Mouse (Mus musculus) frontal cortex, postnatal 25 days (tissue): Measurements from ENCODE around the gene Pkp4.
A peak's percentile ranks its signal among the peaks of the same experiment; 100 is the strongest.

ENCODE experiments used
- DNase-seq, 2 experiments: peaks; one replicate each; pipeline ENCODE4 v3.0.0; 2022; ENCODE audit warnings: low spot score in 2 of 2

Gene Pkp4

GRCm38 (mm10) chr2:59160605-59160963, at the start of gene Pkp4, which contains the start of gene Ccdc148:
Pkp4 (plus strand) TSS chr2:59160850.
Ccdc148 (minus strand) TSS chr2:59160683.
- peak; percentile 73 to 83 for DNase-seq

DNA sequence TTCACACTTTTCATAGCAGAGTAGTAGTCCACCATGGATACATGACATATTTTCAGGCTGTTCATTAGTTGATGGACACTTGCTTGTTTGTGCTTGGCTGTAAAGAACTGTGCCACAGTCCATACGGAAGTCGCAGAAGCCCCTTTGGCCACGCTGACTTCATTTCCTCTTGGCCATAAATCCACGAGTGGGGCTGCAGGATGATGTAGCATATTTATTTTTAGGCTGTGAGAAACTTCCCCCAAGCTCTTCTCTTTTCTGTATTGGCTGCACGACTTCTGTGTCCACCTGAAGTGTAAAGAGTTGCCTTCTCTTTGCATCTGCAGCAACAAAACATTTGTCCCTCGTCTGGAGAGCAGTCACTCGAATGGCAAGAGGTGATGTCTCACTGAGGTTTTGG, 31.6 kb upstream of the Pkp4 start:
- DNase-seq, result no peak

GRCm38 (mm10) chr2:59129821-59130220, 30.8 kb upstream of the Pkp4 start:
- DNase-seq, result no peak

DNA sequence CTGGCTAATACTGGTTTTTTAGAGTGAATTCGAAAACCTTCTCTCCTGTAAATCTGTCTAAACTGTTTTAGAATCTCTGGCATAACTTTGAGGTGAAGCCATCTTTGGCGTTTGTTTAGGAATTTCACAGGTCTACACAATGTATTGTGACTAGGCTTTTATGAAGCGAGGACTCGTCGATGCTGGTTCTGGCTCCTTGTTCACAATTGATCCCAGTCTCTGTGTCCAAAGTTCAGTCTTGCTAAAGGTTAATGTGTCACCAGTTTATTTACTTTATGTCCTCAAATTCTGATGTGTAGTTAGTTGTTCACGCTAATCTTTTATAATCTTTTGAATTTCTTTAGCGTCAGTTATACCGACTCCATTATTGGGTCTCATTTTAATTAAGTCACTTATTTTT, 29.6 kb upstream of the Pkp4 start:
- no peak for DNase-seq

DNA sequence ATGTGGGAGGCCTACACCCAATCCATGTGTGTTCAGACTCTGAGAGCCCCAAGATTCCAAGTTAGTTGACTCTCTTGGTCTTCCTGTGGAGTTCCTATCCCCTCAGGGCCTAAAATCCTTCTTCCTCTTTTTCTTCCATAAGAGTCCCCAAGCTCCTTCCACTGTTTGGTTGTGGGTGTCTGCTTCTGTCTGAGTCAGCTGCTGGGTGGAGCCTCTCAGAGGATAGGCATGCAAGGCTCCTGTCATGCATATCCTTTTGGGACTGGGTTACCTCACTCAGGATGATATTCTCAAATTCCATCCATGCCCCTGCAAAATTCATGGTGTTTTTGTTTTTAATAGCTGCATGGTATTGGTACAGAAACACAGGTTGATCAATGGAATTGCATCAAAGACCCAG, 5.2 kb upstream of the Pkp4 start:
- no peak for DNase-seq

DNA sequence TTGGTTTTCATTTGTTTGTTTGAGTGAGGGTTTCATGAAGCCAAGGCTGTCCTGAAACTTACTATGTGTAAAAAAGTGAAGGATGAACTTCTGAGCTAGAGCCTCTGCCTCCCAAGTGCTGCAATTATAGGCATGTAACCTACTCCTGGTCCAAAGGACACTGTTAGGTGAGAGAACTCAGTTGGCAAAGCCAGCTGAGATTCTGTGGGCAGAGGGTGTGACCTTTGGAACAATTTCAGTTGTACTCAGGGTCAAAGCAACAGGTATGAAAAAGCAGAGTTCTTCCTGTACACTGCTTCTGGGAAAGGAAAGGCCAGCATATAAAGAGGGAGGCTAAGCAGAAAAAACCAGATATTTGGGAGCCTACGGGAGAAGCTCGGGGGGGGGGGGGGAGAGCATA, 2.5 kb upstream of the Pkp4 start:
- no peak for DNase-seq

DNA sequence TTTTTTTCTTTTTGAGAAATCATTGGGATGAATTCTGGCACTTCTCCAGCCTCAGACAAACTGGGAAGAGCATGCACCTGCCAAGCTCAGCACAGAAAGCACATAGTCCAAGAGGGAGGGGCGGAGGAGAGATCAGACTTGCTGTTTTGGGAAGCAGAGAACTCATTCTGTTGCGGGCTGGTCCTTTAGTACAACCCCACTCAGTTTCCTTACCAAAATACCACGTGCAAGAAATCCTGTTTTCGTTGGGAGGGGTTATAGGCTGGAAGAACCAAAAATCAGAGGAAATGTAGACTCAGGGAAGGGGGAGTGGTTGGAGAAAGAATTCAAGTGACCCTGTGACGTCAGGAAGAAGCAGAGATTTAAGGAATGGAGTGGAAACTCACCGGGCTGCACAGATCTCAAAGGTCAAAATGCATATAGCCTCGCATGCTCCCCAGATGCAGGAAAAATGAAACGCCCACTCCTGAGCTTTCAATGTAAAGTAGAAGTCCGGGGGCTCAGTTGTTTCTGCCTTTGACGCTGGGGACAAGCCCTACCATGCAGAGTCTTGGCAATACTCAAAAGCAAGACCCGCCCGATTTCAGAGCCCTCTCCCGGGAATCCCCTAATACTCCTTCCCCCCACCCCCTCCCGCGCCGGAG, 567 bp upstream of the Pkp4 start:
- no peak for DNase-seq

DNA sequence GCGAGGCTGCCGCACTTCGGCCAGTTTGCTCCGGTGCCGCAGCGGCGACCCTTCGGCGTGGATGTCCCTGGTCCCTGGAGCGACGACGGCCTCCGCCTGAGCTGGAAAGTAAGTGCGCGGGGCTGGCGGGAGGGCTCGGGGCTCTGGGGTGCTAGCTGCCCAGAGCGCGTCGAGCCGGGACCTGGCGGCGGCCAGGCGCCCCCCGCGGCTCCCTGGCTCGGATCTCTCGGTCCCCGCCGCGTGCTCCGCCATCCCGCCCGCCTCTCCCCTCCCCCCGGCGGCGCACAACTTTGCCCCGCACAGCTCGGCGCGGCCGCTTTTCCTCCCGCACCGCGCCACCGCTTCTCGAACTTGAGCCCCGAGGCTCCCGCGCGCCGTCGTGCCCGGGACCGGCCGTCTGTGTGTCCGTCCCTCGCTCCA, 381 bp downstream of the Pkp4 start:
- DNase-seq, result no peak

GRCm38 (mm10) chr2:59161441-59162284, 1.0 kb downstream of the Pkp4 start:
- DNase-seq, result peak; percentile 55 to 62

GRCm38 (mm10) chr2:59162285-59162600, 1.6 kb downstream of the Pkp4 start:
- DNase-seq, result no peak

- no peak for DNase-seq
These were observed 6.3 kb downstream of the Pkp4 start for GRCm38 (mm10) chr2:59166976-59167375.

- DNase-seq, result no peak
These were observed 7.2 kb downstream of the Pkp4 start for GRCm38 (mm10) chr2:59167830-59168229.

GRCm38 (mm10) chr2:59169572-59170207, 9.0 kb downstream of the Pkp4 start:
- no peak for DNase-seq

GRCm38 (mm10) chr2:59170208-59170589, 9.5 kb downstream of the Pkp4 start:
- DNase-seq, result no peak

DNA sequence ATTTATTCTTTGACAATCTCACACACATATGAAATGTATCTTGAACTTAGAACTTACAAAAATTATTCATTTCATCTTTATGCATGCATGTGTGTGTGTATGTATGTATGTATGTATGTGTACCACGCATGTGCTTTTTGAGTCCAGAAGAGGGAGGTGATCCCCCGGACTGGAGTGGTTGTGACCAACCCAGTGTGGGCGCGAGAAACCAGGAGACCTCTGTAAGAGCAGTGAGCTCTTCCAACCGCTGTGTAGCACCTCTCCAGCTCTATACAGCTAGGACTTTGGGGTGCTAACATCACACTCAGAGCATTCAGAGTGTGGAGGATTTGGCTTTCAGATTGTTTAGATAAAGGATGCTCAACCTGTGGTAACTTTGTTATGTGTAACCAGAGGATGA, 9.9 kb downstream of the Pkp4 start:
- DNase-seq, result no peak

GRCm38 (mm10) chr2:59171533-59171932, 10.9 kb downstream of the Pkp4 start:
- DNase-seq, result no peak

DNA sequence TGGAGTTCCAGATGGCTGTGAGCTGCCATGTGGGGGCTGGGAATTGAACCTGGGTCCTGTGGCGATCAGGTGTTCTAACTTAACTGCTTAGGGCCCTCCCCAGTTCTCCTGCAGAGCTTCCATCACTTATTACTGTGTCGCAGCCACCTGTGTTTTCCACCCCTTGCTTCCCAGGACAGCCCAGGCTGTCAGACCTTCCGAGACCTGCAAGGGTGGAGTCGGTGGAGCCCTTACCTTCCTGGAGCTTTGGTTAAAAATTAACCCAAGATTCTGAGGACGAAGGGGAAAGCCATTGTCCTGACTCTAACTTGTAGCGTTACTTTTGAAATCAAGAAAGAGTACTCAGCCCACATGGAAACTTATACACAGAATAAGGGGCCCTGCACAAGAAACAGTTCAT, 15.3 kb downstream of the Pkp4 start:
- no peak for DNase-seq

DNA sequence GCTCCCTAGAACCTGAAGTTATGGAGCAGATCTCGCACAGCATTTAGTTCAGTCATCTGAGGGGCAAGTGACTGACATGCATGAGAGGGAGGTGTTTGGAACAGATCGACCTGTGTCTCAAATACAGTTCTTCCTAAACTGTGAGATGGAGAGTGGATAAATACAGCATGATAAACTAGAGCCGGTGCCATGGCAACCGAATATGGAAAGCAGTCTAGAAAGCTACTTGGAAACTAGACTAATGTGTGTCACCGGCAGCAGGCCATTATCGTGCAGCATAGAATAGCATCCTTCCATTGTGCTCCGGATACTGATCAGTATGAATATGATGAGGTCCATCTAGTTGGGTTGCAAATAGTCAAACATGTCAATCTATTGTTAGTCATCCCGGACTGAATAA, 17.5 kb downstream of the Pkp4 start:
- DNase-seq, result no peak

DNA sequence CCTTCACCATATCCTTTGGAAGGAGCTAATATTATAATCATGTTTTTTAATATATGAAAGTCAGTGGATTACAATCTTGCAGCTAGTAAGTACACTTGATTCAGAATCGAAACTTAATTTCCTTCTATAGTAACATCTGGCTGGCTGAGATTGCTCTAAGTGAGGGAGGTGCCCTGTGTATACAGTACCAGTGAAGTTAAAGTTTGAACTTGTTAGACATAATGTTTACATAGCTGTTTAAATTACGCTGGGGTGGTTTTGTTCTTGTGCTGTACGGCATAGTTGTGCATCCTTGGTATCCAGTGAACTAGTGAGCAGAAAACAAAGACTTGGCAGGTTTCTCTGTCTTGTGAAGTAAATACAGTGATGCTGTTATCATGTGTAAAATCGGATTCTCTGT, 18.3 kb downstream of the Pkp4 start:
- DNase-seq, result no peak

GRCm38 (mm10) chr2:59179487-59179886, 18.8 kb downstream of the Pkp4 start:
- no peak for DNase-seq

- DNase-seq, result no peak
These were observed 20.9 kb downstream of the Pkp4 start for GRCm38 (mm10) chr2:59181321-59182113.

DNA sequence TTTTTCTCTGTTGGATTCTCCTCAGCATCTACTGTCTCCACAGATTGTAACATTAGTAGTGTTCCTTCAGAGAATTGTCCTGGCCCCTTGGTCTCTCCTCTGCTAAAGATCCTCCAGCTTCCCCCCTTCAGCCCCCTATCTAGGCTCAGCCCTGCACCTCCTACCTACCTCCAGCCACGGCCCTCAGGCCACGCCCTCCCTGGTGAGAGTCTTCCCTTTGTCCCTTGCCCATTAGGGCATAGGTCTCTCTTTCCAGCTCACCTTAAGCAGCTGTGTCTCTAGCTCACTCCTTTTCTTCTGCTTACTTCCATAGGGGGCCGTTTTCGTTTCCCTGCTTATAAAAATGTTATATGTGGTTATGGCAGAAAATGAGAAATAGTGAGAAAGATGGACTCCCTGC, 22.9 kb downstream of the Pkp4 start:
- DNase-seq, result no peak
